Mouse (Mus musculus): ENCODE results near the gene Hps1.

- TF ChIP-seq POLR2A (IDR thresholded peaks at IDR 0.05; ENCODE audit: insufficient read depth, low read depth, low read length) (no peak), CTCF (IDR thresholded peaks at IDR 0.05; ENCODE audit: insufficient read depth, low read depth, low read length) (no peak)
These were observed 40.0 kb downstream of the Hps1 start for GRCm38 (mm10) chr19:42739734-42740133.
